Mouse (Mus musculus): ENCODE data around the gene Sec31b. TPM values are rescaled to one million over a fixed set of nuclear protein-coding genes. Genes with fewer than 3 reads are reported as not detected.

The Sec31b gene
- polyA plus RNA-seq, 1 experiment from 2014 or later, result 0.05 TPM

DNA sequence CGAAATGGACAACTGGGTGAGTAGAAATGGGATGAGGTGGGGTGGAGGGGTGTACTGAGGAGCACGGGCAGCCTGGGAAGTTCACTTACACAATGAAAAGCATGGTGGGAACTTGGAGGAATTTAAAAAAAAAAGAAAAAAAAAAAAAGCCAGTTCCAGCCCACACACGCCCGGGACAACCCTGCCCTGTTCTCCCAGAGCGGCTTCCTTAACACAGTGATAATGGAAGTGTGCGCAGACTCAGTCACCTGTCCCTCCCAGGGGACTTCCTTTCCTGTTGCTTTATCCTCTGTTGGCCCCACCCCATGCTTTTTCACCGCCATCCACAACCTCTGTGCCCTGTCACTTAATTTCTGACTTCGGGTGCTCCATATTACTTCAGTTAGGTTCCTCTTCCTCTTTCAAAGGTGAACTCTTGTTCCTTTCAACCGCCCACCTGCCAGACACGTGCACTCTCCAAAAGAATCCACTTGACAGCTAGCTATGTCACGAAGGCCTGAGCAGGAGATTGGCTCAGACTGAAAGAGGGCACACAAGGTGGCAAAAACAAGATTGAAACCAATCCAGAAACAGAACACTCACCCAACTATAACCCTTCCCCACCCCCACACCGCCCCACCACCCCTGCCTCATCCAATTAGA lies 35.0 kb downstream of the Sec31b start:
- ATAC-seq (ENCODE audit: low FRiP score, low TSS enrichment) (no peak), DNase-seq (no peak)
- Histone ChIP-seq H3K9ac (replicated peaks; ENCODE audit: low read length) (no peak overlapping the region; the same call in 1 of the 2 replicates), H3K27ac (replicated peaks; ENCODE audit: low read depth, low read length) (no peak overlapping the region), H3K36me3 (ENCODE audit: control insufficient read depth, insufficient read depth, low read length) (no peaks in the 10 kb centered on the region), H3K4me1 (ENCODE audit: control insufficient read depth, insufficient read depth, low read length) (peaks cover 27% of the 10 kb centered on the region), H3K9me3 (ENCODE audit: control insufficient read depth, low read length) (no peaks in the 10 kb centered on the region), H3K27me3 (ENCODE audit: control insufficient read depth, insufficient read depth, low read length) (peaks cover 94% of the 10 kb centered on the region), H3K4me3 (replicated peaks; ENCODE audit: low read depth, low read length) (peak overlapping the region; percentile 44; the same call in 1 of the 2 replicates), H3K4me2 (ENCODE audit: low read length) (peak overlapping the region; percentile 81)
- 9% methylated on average over 12 of the region's 12 CpGs for WGBS

DNA sequence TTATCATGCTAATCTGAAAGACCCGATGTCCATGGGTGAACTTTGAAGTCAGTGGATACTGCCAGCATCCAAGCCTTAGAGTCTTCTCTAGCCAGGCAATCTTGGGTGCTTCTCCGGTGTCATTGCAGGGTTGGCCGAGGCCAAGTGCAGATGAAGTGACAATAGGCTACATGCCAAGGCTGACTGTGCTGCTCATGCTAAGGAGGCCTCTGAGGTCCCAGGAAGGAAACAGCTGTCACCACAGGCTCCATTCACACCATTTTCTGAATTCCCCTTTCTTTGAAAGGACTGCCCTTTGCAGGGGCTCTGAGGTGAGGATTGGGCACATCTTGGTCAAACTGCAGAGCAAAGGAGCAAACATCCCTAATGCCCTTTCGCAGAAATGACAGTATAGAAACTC lies 42.9 kb downstream of the Sec31b start:
- WGBS, result 84% methylated on average over 4 of the region's 4 CpGs
- no peak for ATAC-seq (ENCODE audit: low FRiP score, low TSS enrichment)
- no peaks in the 10 kb centered on the region for H3K4me1 ChIP-seq (ENCODE audit: control insufficient read depth, insufficient read depth, low read length)

DNA sequence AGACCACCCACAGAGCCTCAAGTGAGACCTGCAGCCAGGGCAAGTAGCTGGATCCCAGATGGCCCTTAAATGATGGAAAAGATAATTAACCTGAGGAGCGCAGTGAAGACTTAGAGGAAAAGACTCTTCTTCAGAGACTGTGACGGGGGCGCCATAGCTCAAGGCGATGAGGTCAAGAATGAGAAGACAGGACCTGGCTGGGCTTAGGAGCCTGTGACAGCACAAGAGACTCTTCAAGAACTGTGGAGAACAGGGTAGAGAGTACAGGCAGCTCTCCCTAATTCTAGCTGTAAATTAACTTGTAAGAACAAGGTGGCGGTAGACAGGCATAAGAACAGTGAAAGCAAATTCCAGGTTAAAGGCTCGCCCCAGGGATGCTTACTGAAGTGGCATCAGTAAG lies 43.7 kb downstream of the Sec31b start:
- Histone ChIP-seq H3K4me1 (ENCODE audit: control insufficient read depth, insufficient read depth, low read length) (no peaks in the 10 kb centered on the region), H3K27ac (replicated peaks; ENCODE audit: low read depth, low read length) (no peak overlapping the region), H3K36me3 (ENCODE audit: control insufficient read depth, insufficient read depth, low read length) (no peaks in the 10 kb centered on the region), H3K4me2 (ENCODE audit: low read length) (no peak overlapping the region), H3K4me3 (replicated peaks; ENCODE audit: low read depth, low read length) (no peak overlapping the region), H3K9ac (replicated peaks; ENCODE audit: low read length) (no peak overlapping the region), H3K27me3 (ENCODE audit: control insufficient read depth, insufficient read depth, low read length) (peaks cover 88% of the 10 kb centered on the region), H3K9me3 (ENCODE audit: control insufficient read depth, low read length) (no peaks in the 10 kb centered on the region)
- WGBS, result 87% methylated on average over 6 of the region's 6 CpGs
- no peak for ATAC-seq (ENCODE audit: low FRiP score, low TSS enrichment)
- DNase-seq, result no peak

More for the DNA sequence above, 42.9 kb downstream of the Sec31b start:
- no peak overlapping the region for H3K27ac ChIP-seq (replicated peaks; ENCODE audit: low read depth, low read length)
- no peak overlapping the region for H3K4me3 ChIP-seq (replicated peaks; ENCODE audit: low read depth, low read length)
- no peaks in the 10 kb centered on the region for H3K9me3 ChIP-seq (ENCODE audit: control insufficient read depth, low read length)
- DNase-seq, result no peak
- no peak overlapping the region for H3K4me2 ChIP-seq (ENCODE audit: low read length)
- peaks cover 94% of the 10 kb centered on the region for H3K27me3 ChIP-seq (ENCODE audit: control insufficient read depth, insufficient read depth, low read length)
- no peaks in the 10 kb centered on the region for H3K36me3 ChIP-seq (ENCODE audit: control insufficient read depth, insufficient read depth, low read length)
- no peak overlapping the region for H3K9ac ChIP-seq (replicated peaks; ENCODE audit: low read length)

DNA sequence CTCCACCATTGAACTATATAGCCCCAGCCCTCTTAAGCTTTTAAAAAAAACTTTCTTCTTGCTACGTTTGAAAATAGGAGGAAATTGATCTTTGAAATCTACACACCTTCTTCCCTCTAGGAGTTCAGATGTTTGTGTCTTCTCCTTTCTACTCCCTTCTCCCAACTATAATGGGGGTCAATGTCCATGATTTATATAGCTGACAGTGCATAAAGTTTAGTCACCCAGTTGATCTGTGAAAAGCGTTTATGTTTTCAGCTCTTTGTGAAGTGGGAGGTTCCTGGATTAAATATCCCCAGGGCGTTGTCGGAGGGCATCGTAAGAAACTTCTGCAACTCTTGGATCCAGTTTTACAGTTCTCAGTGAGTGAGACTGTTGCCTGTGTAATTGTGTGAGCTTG lies 45.4 kb downstream of the Sec31b start:
- no peak for ATAC-seq (ENCODE audit: low FRiP score, low TSS enrichment)
- Histone ChIP-seq H3K9me3 (ENCODE audit: control insufficient read depth, low read length) (no peaks in the 10 kb centered on the region), H3K36me3 (ENCODE audit: control insufficient read depth, insufficient read depth, low read length) (no peaks in the 10 kb centered on the region), H3K4me3 (replicated peaks; ENCODE audit: low read depth, low read length) (no peak overlapping the region), H3K27me3 (ENCODE audit: control insufficient read depth, insufficient read depth, low read length) (peaks cover 87% of the 10 kb centered on the region), H3K4me2 (ENCODE audit: low read length) (no peak overlapping the region), H3K27ac (replicated peaks; ENCODE audit: low read depth, low read length) (no peak overlapping the region), H3K9ac (replicated peaks; ENCODE audit: low read length) (no peak overlapping the region), H3K4me1 (ENCODE audit: control insufficient read depth, insufficient read depth, low read length) (no peaks in the 10 kb centered on the region)
- WGBS, result 41% methylated on average over 5 of the region's 5 CpGs
- no peak for DNase-seq

DNA sequence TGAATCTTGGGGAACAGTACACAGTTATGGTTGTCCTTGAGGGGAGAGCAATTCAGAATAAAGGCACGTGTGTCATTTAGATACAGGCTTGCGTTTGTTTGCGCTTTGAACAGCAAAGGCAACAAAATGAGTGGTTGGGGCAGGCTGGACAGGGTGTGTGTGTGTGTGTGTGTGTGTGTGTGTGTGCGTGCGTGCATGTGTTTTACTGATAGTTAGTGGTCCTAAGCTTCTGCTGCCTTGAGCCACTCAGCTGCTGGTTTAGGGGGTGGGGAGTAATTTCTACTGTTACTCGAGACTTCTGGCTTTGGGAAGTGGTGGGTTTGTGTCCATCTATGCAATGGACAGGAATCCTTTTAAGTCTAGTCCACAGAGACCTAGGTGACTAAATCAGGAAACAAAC lies 46.7 kb downstream of the Sec31b start:
- H3K9ac ChIP-seq (replicated peaks; ENCODE audit: low read length), result no peak overlapping the region
- ATAC-seq (ENCODE audit: low FRiP score, low TSS enrichment), result no peak
- no peak for DNase-seq
- H3K27ac ChIP-seq (replicated peaks; ENCODE audit: low read depth, low read length), result no peak overlapping the region
- WGBS, result 67% methylated on average over 6 of the region's 6 CpGs
- no peaks in the 10 kb centered on the region for H3K9me3 ChIP-seq (ENCODE audit: control insufficient read depth, low read length)
- no peaks in the 10 kb centered on the region for H3K4me1 ChIP-seq (ENCODE audit: control insufficient read depth, insufficient read depth, low read length)
- no peak overlapping the region for H3K4me3 ChIP-seq (replicated peaks; ENCODE audit: low read depth, low read length)
- H3K36me3 ChIP-seq (ENCODE audit: control insufficient read depth, insufficient read depth, low read length), result no peaks in the 10 kb centered on the region
- peaks cover 87% of the 10 kb centered on the region for H3K27me3 ChIP-seq (ENCODE audit: control insufficient read depth, insufficient read depth, low read length)
- H3K4me2 ChIP-seq (ENCODE audit: low read length), result no peak overlapping the region

DNA sequence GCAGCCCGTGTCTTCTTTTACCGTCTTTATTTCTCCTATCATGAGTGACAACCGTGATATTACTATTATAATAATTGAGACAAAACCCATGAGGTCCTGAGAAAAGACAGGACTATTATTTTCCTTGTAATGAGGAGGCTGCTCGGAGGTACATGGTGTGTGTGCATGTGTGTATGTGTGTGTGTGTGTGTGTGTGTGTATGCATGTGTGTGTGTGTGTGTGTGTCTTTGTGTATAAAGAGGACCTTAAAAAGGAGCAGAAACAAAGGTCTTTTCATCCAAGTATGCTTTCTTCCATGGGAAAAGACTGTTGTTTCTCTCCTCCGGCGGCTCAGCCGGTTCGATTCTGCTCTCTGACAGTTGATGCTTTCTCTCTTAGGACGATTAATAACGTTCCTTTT lies 48.7 kb downstream of the Sec31b start:
- Histone ChIP-seq H3K36me3 (ENCODE audit: control insufficient read depth, insufficient read depth, low read length) (no peaks in the 10 kb centered on the region), H3K4me2 (ENCODE audit: low read length) (no peak overlapping the region), H3K9ac (replicated peaks; ENCODE audit: low read length) (no peak overlapping the region), H3K27me3 (ENCODE audit: control insufficient read depth, insufficient read depth, low read length) (peaks cover 88% of the 10 kb centered on the region), H3K9me3 (ENCODE audit: control insufficient read depth, low read length) (no peaks in the 10 kb centered on the region), H3K27ac (replicated peaks; ENCODE audit: low read depth, low read length) (no peak overlapping the region), H3K4me3 (replicated peaks; ENCODE audit: low read depth, low read length) (no peak overlapping the region), H3K4me1 (ENCODE audit: control insufficient read depth, insufficient read depth, low read length) (no peaks in the 10 kb centered on the region)
- DNase-seq (no peak), ATAC-seq (ENCODE audit: low FRiP score, low TSS enrichment) (no peak)
- WGBS, result 19% methylated on average over 10 of the region's 10 CpGs

DNA sequence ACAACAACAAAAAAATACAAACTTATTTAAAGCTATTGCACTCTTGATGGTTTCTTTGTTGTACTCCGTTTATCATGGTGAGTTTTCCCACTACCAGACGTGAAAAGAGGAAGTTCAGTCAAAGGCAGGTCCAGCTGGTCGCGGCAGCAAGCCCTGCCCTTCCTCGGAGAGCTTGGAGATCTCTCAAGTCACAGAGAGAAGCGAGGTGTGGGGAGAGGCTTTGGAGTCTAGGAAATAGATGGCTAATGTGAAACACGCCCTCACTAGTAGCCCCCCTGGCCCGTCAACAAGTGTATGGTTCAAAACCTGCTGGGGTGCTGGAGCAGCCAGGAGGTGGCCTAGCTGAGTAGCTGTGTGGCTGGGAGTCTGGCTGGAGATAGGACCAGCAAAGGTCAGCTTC lies 49.2 kb downstream of the Sec31b start:
- peaks cover 88% of the 10 kb centered on the region for H3K27me3 ChIP-seq (ENCODE audit: control insufficient read depth, insufficient read depth, low read length)
- H3K4me2 ChIP-seq (ENCODE audit: low read length), result no peak overlapping the region
- H3K27ac ChIP-seq (replicated peaks; ENCODE audit: low read depth, low read length), result no peak overlapping the region
- no peaks in the 10 kb centered on the region for H3K9me3 ChIP-seq (ENCODE audit: control insufficient read depth, low read length)
- H3K36me3 ChIP-seq (ENCODE audit: control insufficient read depth, insufficient read depth, low read length), result no peaks in the 10 kb centered on the region
- no peak overlapping the region for H3K4me3 ChIP-seq (replicated peaks; ENCODE audit: low read depth, low read length)
- H3K9ac ChIP-seq (replicated peaks; ENCODE audit: low read length), result no peak overlapping the region
- WGBS, result 25% methylated on average over 8 of the region's 8 CpGs
- H3K4me1 ChIP-seq (ENCODE audit: control insufficient read depth, insufficient read depth, low read length), result no peaks in the 10 kb centered on the region
- no peak for ATAC-seq (ENCODE audit: low FRiP score, low TSS enrichment)
- DNase-seq, result no peak

DNA sequence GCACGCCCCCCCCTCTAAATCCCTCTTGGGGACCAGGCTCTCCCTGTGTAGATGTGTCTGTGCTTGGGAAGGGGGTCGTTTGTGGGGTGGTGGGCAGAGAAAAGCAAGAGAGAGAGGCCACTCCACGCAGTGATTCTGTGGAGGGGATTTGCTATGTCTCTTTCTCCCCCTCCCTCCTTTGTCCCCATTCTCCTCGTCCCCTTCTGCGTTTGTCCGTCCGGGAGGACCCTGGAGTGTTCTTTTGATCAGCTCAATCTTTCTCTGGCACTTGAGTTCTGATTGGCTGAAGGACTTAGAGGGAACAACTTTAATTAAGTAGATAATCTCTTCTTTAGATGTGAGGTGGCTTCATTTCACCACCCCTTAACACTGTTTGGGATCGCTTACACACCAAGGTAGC lies 52.5 kb downstream of the Sec31b start, which contains the start of gene Wnt8b:
TSS of gene Wnt8b (plus strand) at position 345 of the 400 bp plus-strand sequence.
- WGBS, result 6% methylated on average over 8 of the region's 8 CpGs
- no peak within 1 kb of the TSS for H3K9ac ChIP-seq (replicated peaks; ENCODE audit: low read length)

DNA sequence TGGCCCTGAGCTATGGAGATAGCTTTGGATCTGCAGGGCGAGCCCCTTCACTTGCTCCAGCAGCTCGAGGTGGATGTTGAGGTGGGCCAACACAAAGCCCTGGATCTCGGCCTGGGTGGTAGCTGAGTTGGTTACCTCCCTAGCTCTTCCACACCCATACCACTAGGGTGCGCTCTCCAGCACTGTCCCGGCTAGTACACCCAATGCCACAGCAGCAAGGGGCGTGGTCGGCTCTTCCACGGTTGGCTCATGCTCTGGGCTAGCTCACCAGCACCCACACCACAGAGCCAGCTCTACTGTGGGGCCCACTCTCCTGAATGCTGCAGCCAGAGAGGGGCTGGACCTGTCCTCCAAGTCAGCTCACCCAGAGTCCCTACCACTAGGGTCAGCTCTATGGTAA lies 58.4 kb downstream of the Sec31b start:
- H3K27me3 ChIP-seq (ENCODE audit: control insufficient read depth, insufficient read depth, low read length), result peaks cover 26% of the 10 kb centered on the region
- no peak overlapping the region for H3K9ac ChIP-seq (replicated peaks; ENCODE audit: low read length)
- no peaks in the 10 kb centered on the region for H3K9me3 ChIP-seq (ENCODE audit: control insufficient read depth, low read length)
- no peak overlapping the region for H3K27ac ChIP-seq (replicated peaks; ENCODE audit: low read depth, low read length)
- no peak overlapping the region for H3K4me3 ChIP-seq (replicated peaks; ENCODE audit: low read depth, low read length)
- no peaks in the 10 kb centered on the region for H3K36me3 ChIP-seq (ENCODE audit: control insufficient read depth, insufficient read depth, low read length)
- DNase-seq (no peak), ATAC-seq (ENCODE audit: low FRiP score, low TSS enrichment) (no peak)
- 15% methylated on average over 8 of the region's 8 CpGs for WGBS
- H3K4me1 ChIP-seq (ENCODE audit: control insufficient read depth, insufficient read depth, low read length), result no peaks in the 10 kb centered on the region
- H3K4me2 ChIP-seq (ENCODE audit: low read length), result no peak overlapping the region

More for the DNA sequence above, 52.5 kb downstream of the Sec31b start, which contains the start of gene Wnt8b:
- no peak for DNase-seq
- Histone ChIP-seq H3K9me3 (ENCODE audit: control insufficient read depth, low read length) (no peaks in the 10 kb centered on the region), H3K4me1 (ENCODE audit: control insufficient read depth, insufficient read depth, low read length) (no peaks in the 10 kb centered on the region), H3K27me3 (ENCODE audit: control insufficient read depth, insufficient read depth, low read length) (peaks cover 69% of the 10 kb centered on the region), H3K36me3 (ENCODE audit: control insufficient read depth, insufficient read depth, low read length) (no peaks in the 10 kb centered on the region), H3K27ac (replicated peaks; ENCODE audit: low read depth, low read length) (no peak within 1 kb of the TSS), H3K4me2 (ENCODE audit: low read length) (no peak within 1 kb of the TSS), H3K4me3 (replicated peaks; ENCODE audit: low read depth, low read length) (no peak within 1 kb of the TSS)
- no peak for ATAC-seq (ENCODE audit: low FRiP score, low TSS enrichment)

Data from midbrain, embryonic 14.5 days (tissue).